12 mouse cellular contexts compared by ENCODE assay signal in genomic region chr17:56164510-56164909, GRCm38 (mm10). TPM values are rescaled to one million over a fixed set of nuclear protein-coding genes. Genes with fewer than 3 reads are reported as not detected.
"Had no signal": no experiment of that assay in that cellular context is flagged by ENCODE, and none has a peak within 500 bp of the region (broad histone marks: within the 10 kb centered on the region; RNA-seq: fewer than 3 reads in every experiment).

No protein-coding gene starts in this region.

- H3K4me2 ChIP-seq: liver, embryonic 12.5 days; neural tube, embryonic 15.5 days had no signal

- H3K9me3 ChIP-seq: limb, embryonic 13.5 days; liver, embryonic 12.5 days; midbrain, embryonic 12.5 days; neural tube, embryonic 15.5 days had no signal

- ATAC-seq: liver, embryonic 12.5 days; midbrain, embryonic 16.5 days had no signal

- DNase-seq: kidney, postnatal 25 days; layer of hippocampus, adult 9-11 months; layer of hippocampus, postnatal 36 days; lung, embryonic 14.5 days; right cerebral cortex, adult 18-20 months; right cerebral cortex, postnatal 25 days had no signal

- H3K36me3 ChIP-seq: limb, embryonic 13.5 days; liver, embryonic 12.5 days; midbrain, embryonic 12.5 days; neural tube, embryonic 15.5 days had no signal

- H3K4me3 ChIP-seq: limb, embryonic 13.5 days; liver, embryonic 12.5 days; midbrain, embryonic 12.5 days; neural tube, embryonic 15.5 days had no signal

- H3K9ac ChIP-seq: limb, embryonic 13.5 days; liver, embryonic 12.5 days; lung, embryonic 14.5 days; neural tube, embryonic 15.5 days had no signal

- H3K27ac ChIP-seq: limb, embryonic 13.5 days; liver, embryonic 12.5 days had no signal

RNA-seq across cellular contexts. Expression of gene Lrg1, which starts 42.7 kb away (rescaled TPM):
- polyA plus RNA-seq: kidney, embryonic 14.5 days had no signal

RNA-seq across cellular contexts. Expression of gene Plin5, which starts 47.1 kb away (rescaled TPM):
- polyA plus RNA-seq: limb, embryonic 13.5 days had no signal
